Mouse (Mus musculus): Measurements from ENCODE around the gene Olfr943. TPM values are rescaled to one million over a fixed set of nuclear protein-coding genes. Genes with fewer than 3 reads are reported as not detected.

The Olfr943 gene
- polyA plus RNA-seq (2017; shearing (Covaris generic)) = 0.13 TPM

GRCm38 (mm10) chr9:39166004-39166403, at the start of gene Olfr943:
Olfr943 (plus strand) TSS chr9:39166304.

GRCm38 (mm10) chr9:39127831-39128230, 38.3 kb upstream of the Olfr943 start, which contains the start of gene Olfr27:
Olfr27 (plus strand) TSS chr9:39128131.

GRCm38 (mm10) chr9:39201620-39202019, 35.5 kb downstream of the Olfr943 start, which contains the start of gene Olfr944:
Olfr944 (plus strand) TSS chr9:39201920.

Other genes starting within 250 kb of the Olfr943 start
- not detected for gene Olfr930, start 236.5 kb upstream of the Olfr943 start, polyA plus RNA-seq (2017; shearing (Covaris generic))
- 0.11 TPM for gene Olfr933, start 194.0 kb upstream of the Olfr943 start, polyA plus RNA-seq (2017; shearing (Covaris generic))
- gene Olfr934, start 178.0 kb upstream of the Olfr943 start, polyA plus RNA-seq (2017; shearing (Covaris generic)) = 0.21 TPM
- not detected for gene Olfr935, start 166.6 kb upstream of the Olfr943 start, polyA plus RNA-seq (2017; shearing (Covaris generic))
- gene Olfr146, start 142.9 kb upstream of the Olfr943 start, polyA plus RNA-seq (2017; shearing (Covaris generic)) = not detected
- 0.55 TPM for gene Olfr937, start 101.4 kb upstream of the Olfr943 start, polyA plus RNA-seq (2017; shearing (Covaris generic))
- gene Olfr938, start 87.4 kb upstream of the Olfr943 start, polyA plus RNA-seq (2017; shearing (Covaris generic)) = not detected
- not detected for gene Olfr27, start 38.2 kb upstream of the Olfr943 start, polyA plus RNA-seq (2017; shearing (Covaris generic))
- 0.41 TPM for gene Olfr944, start 35.6 kb downstream of the Olfr943 start, polyA plus RNA-seq (2017; shearing (Covaris generic))
- gene Olfr1537, start 83.7 kb downstream of the Olfr943 start, polyA plus RNA-seq (2017; shearing (Covaris generic)) = not detected
- not detected for gene Olfr945, start 110.5 kb downstream of the Olfr943 start, polyA plus RNA-seq (2017; shearing (Covaris generic))
- 0.24 TPM for gene Olfr948, start 159.7 kb downstream of the Olfr943 start, polyA plus RNA-seq (2017; shearing (Covaris generic))
- gene Olfr951, start 221.1 kb downstream of the Olfr943 start, polyA plus RNA-seq (2017; shearing (Covaris generic)) = not detected

Measured in effector memory CD4-positive, alpha-beta T cell, adult 7 months (primary cell).